10 mouse cellular contexts compared by ENCODE assay signal in the genomic region with DNA sequence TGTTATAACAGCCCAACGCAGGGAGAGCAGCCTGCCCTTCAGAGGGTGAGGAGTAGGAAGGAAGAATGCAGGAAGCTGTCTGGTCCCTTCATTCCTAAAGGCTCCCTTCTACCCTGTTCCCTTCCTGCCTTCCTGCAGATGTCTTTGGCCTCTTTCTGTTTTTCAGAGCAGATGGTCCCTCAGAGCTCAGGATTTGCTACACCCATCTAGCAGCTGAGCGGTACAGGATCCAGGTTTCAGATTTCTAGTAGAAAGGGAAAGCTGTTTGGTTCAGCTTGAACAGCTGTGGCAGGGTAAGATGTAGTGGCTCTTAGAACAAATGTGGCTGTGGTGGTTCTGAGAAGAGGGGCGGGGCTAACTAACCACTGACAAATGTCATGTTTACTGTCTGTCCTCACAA.
DNase-seq lines count a peak whose midpoint lies in the region; ATAC-seq lines count a peak whose summit lies in the region.
"Had no signal": no experiment of that assay in that cellular context is flagged by ENCODE, and none has a peak within 500 bp of the region (broad histone marks: within the 10 kb centered on the region; RNA-seq: fewer than 3 reads in every experiment).

No protein-coding gene starts in this region.

- no peak overlapping the region for H3K9ac ChIP-seq in forebrain, embryonic 13.5 days
- no peak overlapping the region for H3K9ac ChIP-seq in midbrain, embryonic 12.5 days (replicated peaks)
- H3K9ac ChIP-seq in midbrain, embryonic 11.5 days (ENCODE audit: low read length), result no peak overlapping the region
- H3K9ac ChIP-seq: limb, embryonic 15.5 days had no signal

- no peak for DNase-seq in forebrain, embryonic 10.5 days (ENCODE audit: extremely low spot score, low spot score)
- no peak for DNase-seq in midbrain, embryonic 11.5 days (ENCODE audit: low spot score, missing footprints)
- DNase-seq in gastrocnemius, postnatal 25 days, result peak; percentile 28
- DNase-seq in mesoderm, embryonic 11.5 days (ENCODE audit: low read depth, low spot score), result peak; percentile 45
- DNase-seq in MN1 (ENCODE audit: low spot score), result no peak
- no peak for DNase-seq in adrenal gland, postnatal 14 days

- no peak overlapping the region for H3K4me2 ChIP-seq in forebrain, embryonic 13.5 days
- no peak overlapping the region for H3K4me2 ChIP-seq in midbrain, embryonic 12.5 days (replicated peaks)
- H3K4me2 ChIP-seq in midbrain, embryonic 11.5 days, result no peak overlapping the region
- H3K4me2 ChIP-seq: heart, embryonic 11.5 days; limb, embryonic 15.5 days had no signal

- no peaks in the 10 kb centered on the region for H3K36me3 ChIP-seq in forebrain, embryonic 13.5 days (ENCODE audit: poor library complexity, severe bottlenecking)
- no peaks in the 10 kb centered on the region for H3K36me3 ChIP-seq in forebrain, embryonic 10.5 days (replicated peaks)
- no peaks in the 10 kb centered on the region for H3K36me3 ChIP-seq in midbrain, embryonic 12.5 days
- no peaks in the 10 kb centered on the region for H3K36me3 ChIP-seq in midbrain, embryonic 11.5 days (ENCODE audit: control insufficient read depth, insufficient read depth, low read length)
- H3K36me3 ChIP-seq: limb, embryonic 15.5 days had no signal

- H3K9me3 ChIP-seq in forebrain, embryonic 13.5 days (replicated peaks), result no peaks in the 10 kb centered on the region
- H3K9me3 ChIP-seq in forebrain, embryonic 10.5 days, result 0 out of 2 replicates have a peak, but pooled peaks cover 3% of the 10 kb centered on the region
- H3K9me3 ChIP-seq in midbrain, embryonic 12.5 days, result no peaks in the 10 kb centered on the region
- no peaks in the 10 kb centered on the region for H3K9me3 ChIP-seq in midbrain, embryonic 11.5 days (ENCODE audit: control insufficient read depth, low read length)
- H3K9me3 ChIP-seq: limb, embryonic 15.5 days had no signal

- peaks cover 13% of the 10 kb centered on the region; the same call in 1 of the 2 replicates for H3K4me1 ChIP-seq in forebrain, embryonic 13.5 days
- H3K4me1 ChIP-seq in forebrain, embryonic 10.5 days, result peaks cover under 1% of the 10 kb centered on the region; the same call in 1 of the 2 replicates
- H3K4me1 ChIP-seq in midbrain, embryonic 12.5 days, result 0 out of 2 replicates have a peak, but pooled peaks cover under 1% of the 10 kb centered on the region
- H3K4me1 ChIP-seq in midbrain, embryonic 11.5 days (ENCODE audit: control insufficient read depth, insufficient read depth, low read length), result no peaks in the 10 kb centered on the region
- H3K4me1 ChIP-seq: limb, embryonic 15.5 days had no signal

- no peak overlapping the region for H3K4me3 ChIP-seq in forebrain, embryonic 13.5 days
- H3K4me3 ChIP-seq in forebrain, embryonic 10.5 days, result no peak overlapping the region
- no peak overlapping the region for H3K4me3 ChIP-seq in midbrain, embryonic 12.5 days
- no peak overlapping the region for H3K4me3 ChIP-seq in midbrain, embryonic 11.5 days (ENCODE audit: low read depth, low read length)
- H3K4me3 ChIP-seq: limb, embryonic 15.5 days had no signal

- peak overlapping the region; percentile 48 for H3K27ac ChIP-seq in forebrain, embryonic 13.5 days
- no peak overlapping the region for H3K27ac ChIP-seq in forebrain, embryonic 10.5 days
- H3K27ac ChIP-seq in midbrain, embryonic 12.5 days (replicated peaks), result 0 out of 2 replicates have a peak overlapping the region, but pooled peaks have one; percentile 35
- H3K27ac ChIP-seq in midbrain, embryonic 11.5 days (ENCODE audit: low read depth, low read length), result no peak overlapping the region
- H3K27ac ChIP-seq: limb, embryonic 15.5 days had no signal

- H3K27me3 ChIP-seq in forebrain, embryonic 13.5 days, result no peaks in the 10 kb centered on the region
- H3K27me3 ChIP-seq in forebrain, embryonic 10.5 days (ENCODE audit: poor library complexity, severe bottlenecking), result no peaks in the 10 kb centered on the region
- H3K27me3 ChIP-seq in midbrain, embryonic 12.5 days, result no peaks in the 10 kb centered on the region
- H3K27me3 ChIP-seq in midbrain, embryonic 11.5 days (ENCODE audit: control insufficient read depth, insufficient read depth, low read length), result no peaks in the 10 kb centered on the region
- H3K27me3 ChIP-seq: limb, embryonic 15.5 days had no signal

- whole genome bisulfite sequencing in forebrain, embryonic 13.5 days, result 73% methylated on average over 3 of the region's 3 CpGs
- WGBS in forebrain, embryonic 10.5 days, result 78% methylated on average over 3 of the region's 3 CpGs
- 60% methylated on average over 3 of the region's 3 CpGs for WGBS in midbrain, embryonic 12.5 days
- 69% methylated on average over 3 of the region's 3 CpGs for WGBS in midbrain, embryonic 11.5 days

- ATAC-seq in forebrain, embryonic 13.5 days, result peak; percentile 61; the same call in 1 of the 2 replicates
- no peak for ATAC-seq in midbrain, embryonic 12.5 days (ENCODE audit: low FRiP score, low read depth)
- ATAC-seq in midbrain, embryonic 11.5 days (ENCODE audit: low FRiP score), result no peak

Comparison
In these comparisons a context has a peak if more than half of its experiments do, and no peak if none do; other contexts are left out.
1. H3K27ac ChIP-seq: peak in forebrain, embryonic 13.5 days (single experiment) and midbrain, embryonic 12.5 days (single experiment); none in forebrain, embryonic 10.5 days (single experiment) and midbrain, embryonic 11.5 days (single experiment).
2. DNase-seq: peak in gastrocnemius, postnatal 25 days (single experiment) and mesoderm, embryonic 11.5 days (single experiment); none in forebrain, embryonic 10.5 days (single experiment), midbrain, embryonic 11.5 days (single experiment), MN1 (single experiment) and adrenal gland, postnatal 14 days (single experiment).